ENCODE assay signal across 19 mouse cellular contexts in the genomic region with DNA sequence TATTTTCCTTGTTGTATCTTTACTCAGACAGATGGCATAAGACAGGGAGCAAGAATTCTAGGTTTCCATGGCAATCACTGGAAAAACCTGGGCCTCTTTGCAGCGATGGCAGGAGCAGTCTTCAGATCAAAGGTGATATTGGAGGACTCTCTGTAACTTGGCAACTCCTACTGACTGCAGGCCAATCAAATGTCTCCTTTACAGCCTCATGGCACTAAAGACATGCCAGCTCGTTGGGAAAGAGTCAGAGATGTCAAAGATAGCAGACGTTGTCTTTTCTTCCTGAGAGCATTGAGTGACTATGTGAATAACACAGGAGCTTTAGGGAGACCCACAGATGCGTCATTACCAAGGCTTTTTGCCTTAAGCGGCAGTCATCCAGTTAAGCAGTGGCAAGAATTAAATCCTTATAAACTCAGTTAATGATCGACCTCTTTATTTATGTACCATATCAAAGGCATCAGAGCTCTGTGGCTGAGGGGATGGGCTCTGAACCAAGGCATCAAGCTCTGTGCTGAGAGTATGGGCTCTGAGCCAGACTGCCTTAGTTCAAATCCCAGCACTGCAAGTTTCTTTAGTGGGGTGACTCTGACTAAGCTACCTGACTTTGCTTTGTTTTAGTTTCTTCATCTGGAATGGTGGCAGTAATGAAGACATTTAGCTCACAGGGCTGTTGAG. TPM values are rescaled to one million over a fixed set of nuclear protein-coding genes. Genes with fewer than 3 reads are reported as not detected.
DNase-seq lines count a peak whose midpoint lies in the region; ATAC-seq lines count a peak whose summit lies in the region.
"Had no signal": no experiment of that assay in that cellular context is flagged by ENCODE, and none has a peak within 500 bp of the region (broad histone marks: within the 10 kb centered on the region; RNA-seq: fewer than 3 reads in every experiment).

No protein-coding gene starts in this region.

- H3K9me3 ChIP-seq in hindbrain, embryonic 16.5 days (ENCODE audit: control insufficient read depth, low read length) = no peaks in the 10 kb centered on the region
- no peaks in the 10 kb centered on the region for H3K9me3 ChIP-seq in hindbrain, embryonic 13.5 days
- H3K9me3 ChIP-seq in midbrain, embryonic 14.5 days (ENCODE audit: control insufficient read depth, low read length) = no peaks in the 10 kb centered on the region
- H3K9me3 ChIP-seq in midbrain, embryonic 10.5 days (replicated peaks) = no peaks in the 10 kb centered on the region
- no peaks in the 10 kb centered on the region for H3K9me3 ChIP-seq in forebrain, embryonic 16.5 days (ENCODE audit: control insufficient read depth, low read length)
- H3K9me3 ChIP-seq: embryonic facial prominence, embryonic 12.5 days; limb, embryonic 10.5 days; liver, embryonic 13.5 days; lung, embryonic 15.5 days; neural tube, embryonic 12.5 days had no signal

- DNase-seq in midbrain, embryonic 14.5 days = peak; percentile 36
- DNase-seq in midbrain, embryonic 10.5 days (ENCODE audit: low spot score) = no peak
- no peak for DNase-seq in adrenal gland, postnatal 25 days
- no peak for DNase-seq in urinary bladder, postnatal 10 days (ENCODE audit: low spot score)
- DNase-seq: adrenal gland, adult 2 months; cerebellum, adult 11-12 months; heart, postnatal 4 days; liver, embryonic 13.5 days; thymus, adult 2 months had no signal

- H3K9ac ChIP-seq in hindbrain, embryonic 16.5 days (ENCODE audit: low read depth, low read length) = no peak overlapping the region
- H3K9ac ChIP-seq in hindbrain, embryonic 13.5 days = no peak overlapping the region
- H3K9ac ChIP-seq in midbrain, embryonic 14.5 days (replicated peaks; ENCODE audit: low read length) = no peak overlapping the region
- H3K9ac ChIP-seq in forebrain, embryonic 16.5 days (replicated peaks; ENCODE audit: low read depth, low read length) = no peak overlapping the region
- H3K9ac ChIP-seq: embryonic facial prominence, embryonic 12.5 days; liver, embryonic 13.5 days; lung, embryonic 15.5 days; neural tube, embryonic 12.5 days had no signal

- H3K36me3 ChIP-seq in hindbrain, embryonic 16.5 days (ENCODE audit: control insufficient read depth, insufficient read depth, low read length) = no peaks in the 10 kb centered on the region
- no peaks in the 10 kb centered on the region for H3K36me3 ChIP-seq in hindbrain, embryonic 13.5 days
- H3K36me3 ChIP-seq in midbrain, embryonic 14.5 days (ENCODE audit: control insufficient read depth, insufficient read depth, low read length) = no peaks in the 10 kb centered on the region
- no peaks in the 10 kb centered on the region for H3K36me3 ChIP-seq in midbrain, embryonic 10.5 days
- H3K36me3 ChIP-seq in forebrain, embryonic 16.5 days (ENCODE audit: control insufficient read depth, insufficient read depth) = no peaks in the 10 kb centered on the region
- H3K36me3 ChIP-seq: embryonic facial prominence, embryonic 12.5 days; limb, embryonic 10.5 days; liver, embryonic 13.5 days; lung, embryonic 15.5 days; neural tube, embryonic 12.5 days had no signal

- peak; percentile 54; the same call in 1 of the 2 replicates for ATAC-seq in hindbrain, embryonic 16.5 days
- no peak for ATAC-seq in hindbrain, embryonic 13.5 days (ENCODE audit: low FRiP score)
- ATAC-seq in midbrain, embryonic 14.5 days (ENCODE audit: low FRiP score, low TSS enrichment) = no peak
- ATAC-seq in forebrain, embryonic 16.5 days = peak; percentile 74

- no peak overlapping the region for H3K4me2 ChIP-seq in hindbrain, embryonic 16.5 days (ENCODE audit: low read length)
- no peak overlapping the region for H3K4me2 ChIP-seq in hindbrain, embryonic 13.5 days
- H3K4me2 ChIP-seq in midbrain, embryonic 14.5 days (ENCODE audit: low read length) = no peak overlapping the region
- H3K4me2 ChIP-seq in forebrain, embryonic 16.5 days (ENCODE audit: low read length) = no peak overlapping the region
- H3K4me2 ChIP-seq: embryonic facial prominence, embryonic 12.5 days; liver, embryonic 13.5 days; lung, embryonic 15.5 days; neural tube, embryonic 12.5 days had no signal

- H3K4me3 ChIP-seq in hindbrain, embryonic 16.5 days (ENCODE audit: low read length) = no peak overlapping the region
- no peak overlapping the region for H3K4me3 ChIP-seq in hindbrain, embryonic 13.5 days
- H3K4me3 ChIP-seq in midbrain, embryonic 14.5 days (replicated peaks; ENCODE audit: low read depth, low read length) = no peak overlapping the region
- no peak overlapping the region for H3K4me3 ChIP-seq in midbrain, embryonic 10.5 days
- H3K4me3 ChIP-seq in forebrain, embryonic 16.5 days (replicated peaks; ENCODE audit: low read length) = no peak overlapping the region
- H3K4me3 ChIP-seq: embryonic facial prominence, embryonic 12.5 days; left cerebral cortex, adult 2 months; limb, embryonic 10.5 days; liver, embryonic 13.5 days; lung, embryonic 15.5 days; neural tube, embryonic 12.5 days had no signal

- peaks cover 2% of the 10 kb centered on the region; the same call in 1 of the 2 replicates for H3K4me1 ChIP-seq in hindbrain, embryonic 16.5 days (ENCODE audit: control insufficient read depth, insufficient read depth, low read depth, low read length)
- peaks cover 8% of the 10 kb centered on the region; the same call in 1 of the 2 replicates for H3K4me1 ChIP-seq in hindbrain, embryonic 13.5 days (replicated peaks)
- 0 out of 2 replicates have a peak, but pooled peaks cover 5% of the 10 kb centered on the region for H3K4me1 ChIP-seq in midbrain, embryonic 14.5 days (ENCODE audit: control insufficient read depth, insufficient read depth, low read length)
- peaks cover 23% of the 10 kb centered on the region for H3K4me1 ChIP-seq in midbrain, embryonic 10.5 days
- peaks cover 11% of the 10 kb centered on the region for H3K4me1 ChIP-seq in forebrain, embryonic 16.5 days (replicated peaks; ENCODE audit: control insufficient read depth, insufficient read depth, low read length)
- H3K4me1 ChIP-seq: liver, embryonic 13.5 days had no signal

- 33% methylated on average over 6 of the region's 6 CpGs for whole genome bisulfite sequencing in hindbrain, embryonic 16.5 days
- WGBS in hindbrain, embryonic 13.5 days = 42% methylated on average over 6 of the region's 6 CpGs
- WGBS in midbrain, embryonic 14.5 days = 29% methylated on average over 6 of the region's 6 CpGs
- WGBS in midbrain, embryonic 10.5 days = 49% methylated on average over 6 of the region's 6 CpGs
- 25% methylated on average over 6 of the region's 6 CpGs for WGBS in forebrain, embryonic 16.5 days

- 0 out of 2 replicates have a peak overlapping the region, but pooled peaks have one; percentile 12 for H3K27ac ChIP-seq in hindbrain, embryonic 16.5 days (ENCODE audit: low read depth, low read length)
- H3K27ac ChIP-seq in hindbrain, embryonic 13.5 days = no peak overlapping the region
- H3K27ac ChIP-seq in midbrain, embryonic 14.5 days (replicated peaks; ENCODE audit: low read depth, low read length) = no peak overlapping the region
- H3K27ac ChIP-seq in midbrain, embryonic 10.5 days (replicated peaks) = no peak overlapping the region
- H3K27ac ChIP-seq in forebrain, embryonic 16.5 days (ENCODE audit: low read length) = 0 out of 2 replicates have a peak overlapping the region, but pooled peaks have one; percentile 42
- H3K27ac ChIP-seq: embryonic facial prominence, embryonic 12.5 days; left cerebral cortex, adult 2 months; limb, embryonic 10.5 days; liver, embryonic 13.5 days; lung, embryonic 15.5 days; neural tube, embryonic 12.5 days had no signal

- H3K27me3 ChIP-seq in hindbrain, embryonic 16.5 days (replicated peaks; ENCODE audit: control insufficient read depth, insufficient read depth, low read length) = no peaks in the 10 kb centered on the region; the same call in 1 of the 2 replicates
- no peaks in the 10 kb centered on the region for H3K27me3 ChIP-seq in hindbrain, embryonic 13.5 days
- H3K27me3 ChIP-seq in midbrain, embryonic 14.5 days (ENCODE audit: control insufficient read depth, insufficient read depth, low read length) = no peaks in the 10 kb centered on the region
- H3K27me3 ChIP-seq in midbrain, embryonic 10.5 days (ENCODE audit: low read depth, poor library complexity, severe bottlenecking) = no peaks in the 10 kb centered on the region
- H3K27me3 ChIP-seq in forebrain, embryonic 16.5 days (replicated peaks; ENCODE audit: control insufficient read depth, insufficient read depth, low read length) = no peaks in the 10 kb centered on the region
- H3K27me3 ChIP-seq: embryonic facial prominence, embryonic 12.5 days; liver, embryonic 13.5 days; lung, embryonic 15.5 days; neural tube, embryonic 12.5 days had no signal

RNA-seq across cellular contexts. Expression of gene Tmem252, which starts 21.3 kb away (rescaled TPM):
- 2.1 and 2.4 TPM in 2 replicates for polyA plus RNA-seq in hindbrain, embryonic 16.5 days (2015; fragmentation: Nextera tagmentation; extraction: Ambion mirVana)
- 1.2 and 1.7 TPM in 2 replicates for polyA plus RNA-seq in hindbrain, embryonic 13.5 days (2015; fragmentation: Nextera tagmentation; extraction: Ambion mirVana)
- polyA plus RNA-seq in midbrain, embryonic 14.5 days (2014; fragmentation: Nextera tagmentation; extraction: Ambion mirVana) = 1.2 and 2.0 TPM in 2 replicates
- 0.29 and 0.44 TPM in 2 replicates for polyA plus RNA-seq in midbrain, embryonic 10.5 days (2016; fragmentation: Nextera tagmentation; extraction: Ambion mirVana)
- 1.3 and 2.0 TPM in 2 replicates for polyA plus RNA-seq in forebrain, embryonic 16.5 days (2015; fragmentation: Nextera tagmentation; extraction: Ambion mirVana)
- 0.12 TPM in 1 of 2 replicates, not detected in the other for total RNA-seq in adrenal gland, postnatal 25 days (2021)
- total RNA-seq: granulocyte monocyte progenitor cell, adult 5-6 weeks; monocyte, adult 5-6 weeks had no signal

Comparison
In these comparisons a context has a peak if more than half of its experiments do, and no peak if none do; other contexts are left out.
1. ATAC-seq: peak in hindbrain, embryonic 16.5 days (single experiment) and forebrain, embryonic 16.5 days (single experiment); none in hindbrain, embryonic 13.5 days (single experiment) and midbrain, embryonic 14.5 days (single experiment).
2. H3K27ac ChIP-seq: peak in hindbrain, embryonic 16.5 days (single experiment) and forebrain, embryonic 16.5 days (single experiment); none in hindbrain, embryonic 13.5 days (single experiment), midbrain, embryonic 14.5 days (single experiment) and midbrain, embryonic 10.5 days (single experiment).